ENCODE assay signal across 9 mouse cellular contexts in genomic region chr19:57112231-57112815, GRCm38 (mm10).
DNase-seq lines count a peak whose midpoint lies in the region; ATAC-seq and TF ChIP-seq lines count a peak whose summit lies in the region.
"Had no signal": no experiment of that assay in that cellular context is flagged by ENCODE, and none has a peak within 500 bp of the region (broad histone marks: within the 10 kb centered on the region; RNA-seq: fewer than 3 reads in every experiment).

No protein-coding gene starts in this region.

- H3K36me3 ChIP-seq in limb, embryonic 13.5 days = no peaks in the 10 kb centered on the region
- H3K36me3 ChIP-seq in limb, embryonic 10.5 days = no peaks in the 10 kb centered on the region
- H3K36me3 ChIP-seq in forebrain, embryonic 14.5 days (ENCODE audit: control insufficient read depth, insufficient read depth, low read length) = no peaks in the 10 kb centered on the region

- no peak for ATAC-seq in limb, embryonic 13.5 days (ENCODE audit: low FRiP score, low read depth)
- ATAC-seq in forebrain, embryonic 14.5 days = no peak

- DNase-seq in gastrocnemius, adult 2 months = no peak
- no peak for DNase-seq in gastrocnemius, postnatal 4 days (ENCODE audit: low spot score in 2 of 2)
- no peak for DNase-seq in limb, embryonic 10.5 days (ENCODE audit: low spot score)
- no peak for DNase-seq in forebrain, embryonic 14.5 days (ENCODE audit: low spot score)
- no peak for DNase-seq in urinary bladder, postnatal 25 days (ENCODE audit: low spot score)
- no peak for DNase-seq in thymus, postnatal 25 days
- DNase-seq: heart, postnatal 10 days had no signal

- no peak overlapping the region for H3K9ac ChIP-seq in limb, embryonic 13.5 days
- H3K9ac ChIP-seq in forebrain, embryonic 14.5 days (ENCODE audit: low read length) = no peak overlapping the region

- intact Hi-C loops in gastrocnemius, adult 2 months (cut with DNase I) = no loop called here

- no peak overlapping the region for H3K4me3 ChIP-seq in gastrocnemius, adult 2 months
- no peak overlapping the region for H3K4me3 ChIP-seq in limb, embryonic 13.5 days
- H3K4me3 ChIP-seq in limb, embryonic 10.5 days = no peak overlapping the region
- no peak overlapping the region for H3K4me3 ChIP-seq in brown adipose tissue, adult 24 weeks (ENCODE audit: insufficient read depth, low read depth, low read length)
- H3K4me3 ChIP-seq in forebrain, embryonic 14.5 days (ENCODE audit: low read depth, low read length) = no peak overlapping the region

- peak overlapping the region; percentile 43; the same call in 1 of the 2 replicates for H3K27ac ChIP-seq in gastrocnemius, adult 2 months
- H3K27ac ChIP-seq in limb, embryonic 13.5 days = peak overlapping the region; percentile 33; the same call in 1 of the 2 replicates
- no peak overlapping the region for H3K27ac ChIP-seq in limb, embryonic 10.5 days
- peak overlapping the region; percentile 64 for H3K27ac ChIP-seq in brown adipose tissue, adult 24 weeks (replicated peaks; ENCODE audit: low read depth, low read length)
- peak overlapping the region; percentile 39; the same call in 1 of the 2 replicates for H3K27ac ChIP-seq in forebrain, embryonic 14.5 days (ENCODE audit: low read depth, low read length)

- H3K9me3 ChIP-seq in limb, embryonic 13.5 days = no peaks in the 10 kb centered on the region
- no peaks in the 10 kb centered on the region for H3K9me3 ChIP-seq in limb, embryonic 10.5 days (replicated peaks)
- no peaks in the 10 kb centered on the region for H3K9me3 ChIP-seq in forebrain, embryonic 14.5 days (replicated peaks; ENCODE audit: control insufficient read depth, low read length)

- no peaks in the 10 kb centered on the region for H3K27me3 ChIP-seq in limb, embryonic 13.5 days
- H3K27me3 ChIP-seq in limb, embryonic 10.5 days (ENCODE audit: low read depth, poor library complexity, severe bottlenecking) = no peaks in the 10 kb centered on the region
- H3K27me3 ChIP-seq in forebrain, embryonic 14.5 days (replicated peaks; ENCODE audit: control insufficient read depth, insufficient read depth, low read length) = no peaks in the 10 kb centered on the region

- peaks cover 27% of the 10 kb centered on the region for H3K4me1 ChIP-seq in limb, embryonic 13.5 days
- peaks cover 33% of the 10 kb centered on the region for H3K4me1 ChIP-seq in limb, embryonic 10.5 days
- peaks cover 22% of the 10 kb centered on the region for H3K4me1 ChIP-seq in brown adipose tissue, adult 24 weeks (ENCODE audit: control insufficient read depth, insufficient read depth, insufficient read length, low read length)
- peaks cover 7% of the 10 kb centered on the region; the same call in 1 of the 2 replicates for H3K4me1 ChIP-seq in forebrain, embryonic 14.5 days (ENCODE audit: control insufficient read depth, insufficient read depth, low read length)

- H3K4me2 ChIP-seq in limb, embryonic 13.5 days (replicated peaks) = no peak overlapping the region
- no peak overlapping the region for H3K4me2 ChIP-seq in forebrain, embryonic 14.5 days (ENCODE audit: low read length)

- TF ChIP-seq CTCF in gastrocnemius, adult 2 months (IDR thresholded peaks at IDR 0.05) = no peak

- 84% methylated on average over 8 of the region's 8 CpGs for WGBS in limb, embryonic 13.5 days
- WGBS in limb, embryonic 10.5 days = 88% methylated on average over 8 of the region's 8 CpGs
- 79% methylated on average over 8 of the region's 8 CpGs for WGBS in forebrain, embryonic 14.5 days
